Comparison of ENCODE assay signal across 8 mouse cellular contexts in genomic region chr14:45220957-45221630, GRCm38 (mm10). TPM values are rescaled to one million over a fixed set of nuclear protein-coding genes. Genes with fewer than 3 reads are reported as not detected.
DNase-seq lines count a peak whose midpoint lies in the region; ATAC-seq and TF ChIP-seq lines count a peak whose summit lies in the region.

No protein-coding gene starts in this region.

- intact Hi-C loops in left cerebral cortex, postnatal 14 days (cut with DNase I), result no loop called here

- TF ChIP-seq POLR2A in small intestine, adult 2 months (IDR thresholded peaks at IDR 0.05; ENCODE audit: low read depth, low read length), result no peak

- WGBS in neural tube, embryonic 11.5 days, result 12% methylated on average over 11 of the region's 11 CpGs
- 14% methylated on average over 11 of the region's 11 CpGs for WGBS in limb, embryonic 10.5 days
- 14% methylated on average over 11 of the region's 11 CpGs for WGBS in small intestine, adult 2 months

- H3K9me3 ChIP-seq in neural tube, embryonic 11.5 days (ENCODE audit: control insufficient read depth, low read length), result no peaks in the 10 kb centered on the region
- H3K9me3 ChIP-seq in limb, embryonic 10.5 days (replicated peaks), result no peaks in the 10 kb centered on the region

- H3K4me1 ChIP-seq in neural tube, embryonic 11.5 days (ENCODE audit: control insufficient read depth, insufficient read depth, low read length), result 0 out of 2 replicates have a peak, but pooled peaks cover 2% of the 10 kb centered on the region
- H3K4me1 ChIP-seq in limb, embryonic 10.5 days, result peaks cover 8% of the 10 kb centered on the region; the same call in 1 of the 2 replicates
- peaks cover 2% of the 10 kb centered on the region; the same call in 1 of the 2 replicates for H3K4me1 ChIP-seq in small intestine, adult 2 months (ENCODE audit: control insufficient read depth, insufficient read depth, insufficient read length, low read length)

- no peaks in the 10 kb centered on the region for H3K27me3 ChIP-seq in neural tube, embryonic 11.5 days (ENCODE audit: control insufficient read depth, insufficient read depth, low read length)
- 0 out of 2 replicates have a peak, but pooled peaks cover 4% of the 10 kb centered on the region for H3K27me3 ChIP-seq in limb, embryonic 10.5 days (ENCODE audit: low read depth, poor library complexity, severe bottlenecking)
- no peaks in the 10 kb centered on the region for H3K27me3 ChIP-seq in small intestine, adult 2 months (ENCODE audit: control insufficient read depth, insufficient read depth, low read length)

- H3K27ac ChIP-seq in neural tube, embryonic 11.5 days (ENCODE audit: low read depth, low read length), result peak overlapping the region; percentile 95
- peak overlapping the region; percentile 93 for H3K27ac ChIP-seq in limb, embryonic 10.5 days
- H3K27ac ChIP-seq in small intestine, adult 2 months (ENCODE audit: insufficient read depth, low read depth, low read length), result no peak overlapping the region

- TF ChIP-seq CTCF in small intestine, adult 2 months (IDR thresholded peaks at IDR 0.05; ENCODE audit: extremely low read depth, insufficient read length, insufficient replicate concordance, low read depth, low read length), result no peak

- peak overlapping the region; percentile 95 for H3K9ac ChIP-seq in neural tube, embryonic 11.5 days (ENCODE audit: low read length)

- H3K36me3 ChIP-seq in neural tube, embryonic 11.5 days (ENCODE audit: control insufficient read depth, insufficient read depth, low read length), result no peaks in the 10 kb centered on the region
- H3K36me3 ChIP-seq in limb, embryonic 10.5 days, result no peaks in the 10 kb centered on the region
- H3K36me3 ChIP-seq in small intestine, adult 2 months (ENCODE audit: control insufficient read depth, insufficient read depth, low read length), result no peaks in the 10 kb centered on the region

- ATAC-seq in cerebellum, adult (ENCODE audit: insufficient number of reproducible peaks, low FRiP score, low TSS enrichment), result peak; percentile 2; the same call in 1 of the 2 replicates
- ATAC-seq in neural tube, embryonic 11.5 days (ENCODE audit: insufficient read depth, low FRiP score, low TSS enrichment), result no peak

- DNase-seq in cerebellum, postnatal 36 days, result no peak
- DNase-seq in neural tube, embryonic 11.5 days (ENCODE audit: low spot score), result no peak
- DNase-seq in neural tube, embryonic 10.5 days (ENCODE audit: extremely low spot score, low spot score), result no peak
- no peak for DNase-seq in limb, embryonic 10.5 days (ENCODE audit: low spot score)
- no peak for DNase-seq in left cerebral cortex, postnatal 14 days (ENCODE audit: low spot score in 2 of 2)
- DNase-seq in adrenal gland, adult 8-10 months, result no peak

- peak overlapping the region; percentile 82 for H3K4me2 ChIP-seq in neural tube, embryonic 11.5 days (ENCODE audit: low read depth)

- peak overlapping the region; percentile 86 for H3K4me3 ChIP-seq in neural tube, embryonic 11.5 days (ENCODE audit: low read depth, low read length)
- H3K4me3 ChIP-seq in limb, embryonic 10.5 days, result peak overlapping the region; percentile 83
- H3K4me3 ChIP-seq in small intestine, adult 2 months (ENCODE audit: low read depth, low read length), result peak overlapping the region; percentile 74

RNA-seq across cellular contexts. Expression of gene Txndc16, which starts 1.0 kb away (rescaled TPM):
- 24.5 and 25.6 TPM in 2 replicates for polyA plus RNA-seq in neural tube, embryonic 11.5 days (2014; fragmentation: Nextera tagmentation; extraction: Ambion mirVana)
- 8.9 and 10.6 TPM in 2 replicates for polyA plus RNA-seq in limb, embryonic 10.5 days (2016; fragmentation: Nextera tagmentation; extraction: Ambion mirVana)
- 0.90 and 1.4 TPM in 2 replicates for polyA plus RNA-seq in small intestine, adult 2 months (2012; rRNA removed)
- total RNA-seq in left cerebral cortex, postnatal 14 days (2021), result 10 to 100 TPM; 70.4 to 76.2 TPM
- 10 to 100 TPM; 20.9 to 37.6 (median 25.3) TPM for total RNA-seq in adrenal gland, adult 8-10 months (2022)

RNA-seq across cellular contexts. Expression of gene Gpr137c, which starts 1.6 kb away (rescaled TPM):
- polyA plus RNA-seq in neural tube, embryonic 11.5 days (2014; fragmentation: Nextera tagmentation; extraction: Ambion mirVana), result 6.3 and 7.5 TPM in 2 replicates
- polyA plus RNA-seq in limb, embryonic 10.5 days (2016; fragmentation: Nextera tagmentation; extraction: Ambion mirVana), result 1.3 and 2.1 TPM in 2 replicates
- 2.1 and 2.4 TPM in 2 replicates for polyA plus RNA-seq in small intestine, adult 2 months (2012; rRNA removed)
- 10 to 100 TPM; 29.4 to 30.2 TPM for total RNA-seq in left cerebral cortex, postnatal 14 days (2021)
- total RNA-seq in adrenal gland, adult 8-10 months (2022), result 1 to 10 TPM; 1.3 to 2.6 (median 1.7) TPM
